Mouse (Mus musculus): ENCODE results near the gene Bmp2k. TPM values are rescaled to one million over a fixed set of nuclear protein-coding genes. Genes with fewer than 3 reads are reported as not detected.

Gene Bmp2k
- polyA plus RNA-seq, 2 experiments = 14.0 to 30.2 TPM

DNA sequence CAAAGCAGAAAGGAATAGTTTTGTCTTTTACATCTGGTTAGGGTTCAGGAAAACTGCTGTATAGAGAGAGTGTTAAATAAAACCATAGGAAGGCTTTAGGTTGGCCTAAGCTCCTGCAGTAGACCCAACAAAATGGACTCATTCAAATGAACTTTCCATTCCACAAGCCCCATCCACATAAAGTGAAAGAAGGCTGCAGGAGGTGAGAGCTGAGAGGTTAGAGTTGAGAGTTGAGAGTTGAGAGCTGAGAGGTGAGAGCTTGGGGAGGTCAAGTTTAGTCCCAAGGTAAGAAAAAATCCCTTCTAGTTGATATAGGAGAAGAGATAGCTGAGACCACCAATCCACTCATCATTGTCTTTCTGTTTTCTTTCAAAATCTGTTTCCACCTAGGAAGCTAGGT lies 35.6 kb upstream of the Bmp2k start:
- no peaks in the 10 kb centered on the region for H3K27me3 ChIP-seq (ENCODE audit: control insufficient read depth, insufficient read depth, low read length)
- H3K27ac ChIP-seq = no peak overlapping the region
- ATAC-seq (ENCODE audit: insufficient read depth) (no peak), DNase-seq (ENCODE audit: low read depth in 3 of 3, low spot score in 3 of 3) (no peak)
- H3K36me3 ChIP-seq (replicated peaks; ENCODE audit: control insufficient read depth, insufficient read depth, low read depth) = no peaks in the 10 kb centered on the region
- peaks cover 11 to 26% of the 10 kb centered on the region in 2 experiments for H3K4me1 ChIP-seq (replicated peaks; ENCODE audit: control insufficient read depth in 2 of 2, insufficient read depth in 2 of 2, low read length in 1 of 2)
- H3K9ac ChIP-seq (replicated peaks) = no peak overlapping the region
- H3K4me3 ChIP-seq (ENCODE audit: insufficient read depth in 1 of 2, low read depth in 2 of 2, low read length in 2 of 2) = no peak overlapping the region
- no peaks in the 10 kb centered on the region for H3K9me3 ChIP-seq (ENCODE audit: control insufficient read depth, low read length)
- no peak overlapping the region for H3K4me2 ChIP-seq (ENCODE audit: low read depth)
- TF ChIP-seq EP300 (IDR thresholded peaks at IDR 0.05; ENCODE audit: low read depth) (no peak), CTCF (IDR thresholded peaks at IDR 0.05; ENCODE audit: low read depth) (no peak)

DNA sequence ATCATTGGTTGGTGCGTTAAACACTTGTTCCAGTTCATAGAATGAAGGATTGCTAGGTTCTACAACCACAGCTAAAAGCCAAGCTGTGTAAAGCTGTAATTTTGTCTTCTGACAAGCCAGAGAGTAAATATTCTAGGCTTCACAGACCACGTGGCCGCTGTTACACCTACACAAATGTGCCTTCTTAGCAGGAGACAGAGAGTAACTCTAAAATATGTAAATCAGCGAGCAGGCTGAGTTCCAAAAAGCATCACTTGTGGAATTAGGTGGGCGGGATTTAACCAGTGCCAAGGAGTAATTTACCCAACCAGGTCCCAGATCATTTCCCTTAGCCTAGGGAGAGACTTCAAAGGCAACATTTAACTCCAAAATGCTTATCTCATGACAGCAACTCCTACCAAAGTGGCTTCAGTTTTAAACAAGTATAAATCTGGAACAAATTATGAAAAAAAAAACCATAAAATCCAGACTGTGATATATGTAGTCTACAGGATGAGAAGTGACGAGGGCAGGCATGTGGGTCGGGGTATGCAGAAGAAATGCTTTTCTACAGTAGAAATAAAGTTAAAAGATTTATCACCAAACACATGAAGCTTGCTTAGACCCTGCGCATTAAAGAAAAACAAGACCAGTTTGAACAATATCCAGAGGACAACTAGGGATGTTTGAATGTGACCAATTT lies 35.1 kb upstream of the Bmp2k start:
- no peak for ATAC-seq (ENCODE audit: insufficient read depth)
- WGBS (ENCODE audit: insufficient replicate concordance) = 68% methylated on average over 8 of the region's 8 CpGs
- H3K27ac ChIP-seq = no peak overlapping the region
- TF ChIP-seq EP300 (IDR thresholded peaks at IDR 0.05; ENCODE audit: low read depth) = no peak
- TF ChIP-seq CTCF (IDR thresholded peaks at IDR 0.05; ENCODE audit: low read depth) = no peak
- H3K4me2 ChIP-seq (ENCODE audit: low read depth) = no peak overlapping the region
- no peaks in the 10 kb centered on the region for H3K9me3 ChIP-seq (ENCODE audit: control insufficient read depth, low read length)
- H3K9ac ChIP-seq (replicated peaks) = no peak overlapping the region
- no peaks in the 10 kb centered on the region for H3K27me3 ChIP-seq (ENCODE audit: control insufficient read depth, insufficient read depth, low read length)
- no peak for DNase-seq (ENCODE audit: low read depth in 3 of 3, low spot score in 3 of 3)
- H3K36me3 ChIP-seq (replicated peaks; ENCODE audit: control insufficient read depth, insufficient read depth, low read depth) = no peaks in the 10 kb centered on the region
- H3K4me1 ChIP-seq (replicated peaks; ENCODE audit: control insufficient read depth in 2 of 2, insufficient read depth in 2 of 2, low read length in 1 of 2) = peaks cover 9 to 23% of the 10 kb centered on the region in 2 experiments
- no peak overlapping the region for H3K4me3 ChIP-seq (ENCODE audit: insufficient read depth in 1 of 2, low read depth in 2 of 2, low read length in 2 of 2)

DNA sequence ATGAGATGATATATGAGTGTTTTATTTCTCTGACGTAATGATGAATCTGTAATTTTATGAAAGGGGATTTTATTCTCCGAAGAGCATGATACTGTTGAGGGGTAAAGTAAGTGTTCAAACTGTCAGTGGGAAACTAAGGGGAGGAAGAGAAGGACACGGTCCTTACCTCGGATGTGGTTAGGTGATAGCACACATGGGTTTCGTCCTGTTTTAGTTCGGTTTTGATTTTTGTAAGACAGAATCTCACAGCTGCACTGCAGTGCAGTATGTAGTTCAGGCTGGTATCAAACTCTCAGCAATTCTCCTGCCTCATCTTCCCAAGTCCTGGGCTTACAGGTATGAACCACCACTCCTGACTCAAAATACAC lies 34.6 kb upstream of the Bmp2k start:
- Histone ChIP-seq H3K27me3 (ENCODE audit: control insufficient read depth, insufficient read depth, low read length) (no peaks in the 10 kb centered on the region), H3K27ac (no peak overlapping the region), H3K9me3 (ENCODE audit: control insufficient read depth, low read length) (no peaks in the 10 kb centered on the region), H3K4me3 (ENCODE audit: insufficient read depth in 1 of 2, low read depth in 2 of 2, low read length in 2 of 2) (no peak overlapping the region), H3K4me2 (ENCODE audit: low read depth) (no peak overlapping the region), H3K9ac (replicated peaks) (no peak overlapping the region), H3K36me3 (replicated peaks; ENCODE audit: control insufficient read depth, insufficient read depth, low read depth) (no peaks in the 10 kb centered on the region), H3K4me1 (replicated peaks; ENCODE audit: control insufficient read depth in 2 of 2, insufficient read depth in 2 of 2, low read length in 1 of 2) (peaks cover 9 to 20% of the 10 kb centered on the region in 2 experiments)
- no peak for ATAC-seq (ENCODE audit: insufficient read depth)
- 28% methylated on average over 6 of the region's 6 CpGs for WGBS (ENCODE audit: insufficient replicate concordance)
- no peak for TF ChIP-seq CTCF (IDR thresholded peaks at IDR 0.05; ENCODE audit: low read depth)
- no peak for TF ChIP-seq EP300 (IDR thresholded peaks at IDR 0.05; ENCODE audit: low read depth)
- no peak for DNase-seq (ENCODE audit: low read depth in 3 of 3, low spot score in 3 of 3)

DNA sequence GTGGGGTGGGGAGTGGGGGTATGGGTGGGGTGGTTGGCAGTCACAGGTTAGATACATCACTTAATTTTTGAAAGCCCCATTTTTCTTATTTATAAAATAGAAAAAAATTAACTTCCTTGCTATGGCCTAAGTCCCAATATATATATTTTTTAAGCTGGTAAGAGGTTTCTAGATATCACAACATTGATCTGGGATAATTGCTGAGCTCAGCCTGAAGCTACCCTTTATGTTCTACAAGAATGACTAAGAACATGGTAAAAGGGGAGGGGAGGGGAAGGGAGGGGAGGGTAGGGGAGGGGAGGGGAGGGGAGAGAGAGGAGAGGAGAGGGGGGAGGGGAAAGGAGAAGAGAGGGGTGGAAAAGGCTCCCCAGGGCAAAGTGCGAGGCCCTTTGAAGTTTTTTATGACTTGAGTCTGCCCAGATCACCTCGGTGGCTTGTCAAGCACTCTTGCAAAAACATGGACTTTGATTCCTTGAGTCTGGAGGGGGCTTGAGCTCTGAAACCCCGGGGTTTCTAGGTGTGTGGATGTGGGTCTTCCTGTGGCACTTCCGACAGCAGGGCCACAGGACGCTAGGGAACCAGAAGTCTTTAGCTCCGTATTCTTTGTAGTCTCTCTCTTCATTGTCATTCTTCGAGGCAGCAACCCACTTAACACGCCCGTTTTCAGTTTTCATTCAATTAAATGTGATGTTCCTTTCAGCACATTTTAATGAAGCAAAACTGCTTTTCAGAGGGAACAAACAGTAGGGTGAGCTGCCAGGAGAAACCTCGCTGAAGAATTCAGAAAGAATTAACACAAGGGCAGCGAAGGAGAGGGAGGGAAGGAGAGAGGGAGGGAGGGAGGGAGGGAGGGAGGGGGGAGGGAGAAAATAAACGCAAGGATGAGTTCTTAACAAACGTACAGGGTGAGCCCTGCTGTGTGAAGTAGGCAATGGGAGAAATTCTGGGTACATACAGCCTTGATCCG lies 33.1 kb upstream of the Bmp2k start:
- Histone ChIP-seq H3K4me3 (ENCODE audit: insufficient read depth in 1 of 2, low read depth in 2 of 2, low read length in 2 of 2) (peak overlapping the region; percentile 40 to 46), H3K27ac (peak overlapping the region; percentile 26; the same call in 1 of the 2 replicates), H3K36me3 (replicated peaks; ENCODE audit: control insufficient read depth, insufficient read depth, low read depth) (no peaks in the 10 kb centered on the region), H3K27me3 (ENCODE audit: control insufficient read depth, insufficient read depth, low read length) (no peaks in the 10 kb centered on the region), H3K9ac (replicated peaks) (peak overlapping the region; percentile 66), H3K4me1 (replicated peaks; ENCODE audit: control insufficient read depth in 2 of 2, insufficient read depth in 2 of 2, low read length in 1 of 2) (peaks cover 13 to 28% of the 10 kb centered on the region in 2 experiments), H3K9me3 (ENCODE audit: control insufficient read depth, low read length) (no peaks in the 10 kb centered on the region), H3K4me2 (ENCODE audit: low read depth) (peak overlapping the region; percentile 71)
- no peak for DNase-seq (ENCODE audit: low read depth in 3 of 3, low spot score in 3 of 3)
- no peak for TF ChIP-seq EP300 (IDR thresholded peaks at IDR 0.05; ENCODE audit: low read depth)
- TF ChIP-seq CTCF (IDR thresholded peaks at IDR 0.05; ENCODE audit: low read depth) = no peak
- 12% methylated on average over 14 of the region's 14 CpGs for WGBS (ENCODE audit: insufficient replicate concordance)
- ATAC-seq (ENCODE audit: insufficient read depth) = peak; percentile 34; the same call in 1 of the 2 replicates

DNA sequence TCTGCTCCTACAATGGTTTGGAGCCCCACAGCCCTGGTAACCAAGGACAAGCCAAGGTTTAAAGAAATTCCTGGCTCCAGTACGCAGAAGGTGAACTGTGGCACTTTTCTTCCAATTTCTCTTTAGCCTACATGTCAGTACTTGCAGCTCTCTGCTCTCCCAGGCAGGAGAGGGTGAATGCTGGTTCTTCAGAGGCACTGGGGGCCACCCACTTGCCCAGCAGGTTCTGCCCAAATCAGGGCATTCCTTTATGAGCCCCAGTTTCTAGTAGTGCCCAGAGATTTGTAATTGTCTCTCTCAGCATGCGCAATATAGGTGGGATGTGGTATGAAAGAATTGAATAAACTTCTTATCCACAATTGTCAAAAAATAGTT lies 32.5 kb upstream of the Bmp2k start:
- no peaks in the 10 kb centered on the region for H3K27me3 ChIP-seq (ENCODE audit: control insufficient read depth, insufficient read depth, low read length)
- no peak overlapping the region for H3K9ac ChIP-seq (replicated peaks)
- H3K4me2 ChIP-seq (ENCODE audit: low read depth) = peak overlapping the region; percentile 71
- TF ChIP-seq CTCF (IDR thresholded peaks at IDR 0.05; ENCODE audit: low read depth) (no peak), EP300 (IDR thresholded peaks at IDR 0.05; ENCODE audit: low read depth) (no peak)
- WGBS (ENCODE audit: insufficient replicate concordance) = 86% methylated on average over 2 of the region's 2 CpGs
- no peak overlapping the region for H3K27ac ChIP-seq
- H3K36me3 ChIP-seq (replicated peaks; ENCODE audit: control insufficient read depth, insufficient read depth, low read depth) = no peaks in the 10 kb centered on the region
- H3K4me3 ChIP-seq (ENCODE audit: insufficient read depth in 1 of 2, low read depth in 2 of 2, low read length in 2 of 2) = no peak overlapping the region
- DNase-seq (ENCODE audit: low read depth in 3 of 3, low spot score in 3 of 3) = no peak
- peaks cover 13 to 28% of the 10 kb centered on the region in 2 experiments for H3K4me1 ChIP-seq (replicated peaks; ENCODE audit: control insufficient read depth in 2 of 2, insufficient read depth in 2 of 2, low read length in 1 of 2)
- no peaks in the 10 kb centered on the region for H3K9me3 ChIP-seq (ENCODE audit: control insufficient read depth, low read length)
- ATAC-seq (ENCODE audit: insufficient read depth) = no peak
